Mouse (Mus musculus): ENCODE data around the gene Isg20l2. TPM values are rescaled to one million over a fixed set of nuclear protein-coding genes. Genes with fewer than 3 reads are reported as not detected.

Isg20l2 gene
- polyA plus RNA-seq, 1 experiment from 2014 or later: 38.5 TPM

- in situ Hi-C loops (cut with MboI; ENCODE audit: low pct_unique_long_range_greater_than_20kb): no loop called here
- ATAC-seq (no peak), DNase-seq (ENCODE audit: low read depth, low spot score) (no peak)
- POLR2A ChIA-PET: interaction anchor here (0.6 to 9.4 kb wide), 3 partner anchors 9 to 45 kb away, joined by 3 to 96 read pairs (median 3); partner anchors contain the start of gene Nes
- CTCF ChIA-PET: interaction anchor here (18.5 kb wide), 1 partner anchor 15 kb away, joined by 437 read pairs; the partner anchor contains the start of gene Nes
- H3K27me3 ChIP-seq: no peaks in the 10 kb centered on the region
- TF ChIP-seq CTCF (IDR thresholded peaks at IDR 0.05): no peak
These were observed 51.2 kb downstream of the Isg20l2 start for GRCm38 (mm10) chr3:87981214-87981760.

- POLR2A ChIA-PET: interaction anchor here (0.6 to 9.4 kb wide), 4 partner anchors 10 to 46 kb away, joined by 3 to 96 read pairs (median 3); partner anchors contain the start of gene Nes
- CTCF ChIA-PET: interaction anchor here (18.5 kb wide), 1 partner anchor 16 kb away, joined by 437 read pairs; the partner anchor contains the start of gene Nes
- in situ Hi-C loops (cut with MboI; ENCODE audit: low pct_unique_long_range_greater_than_20kb): no loop called here
- peak; percentile 2 for ATAC-seq
- DNase-seq (ENCODE audit: low read depth, low spot score): no peak
- no peak for TF ChIP-seq CTCF (IDR thresholded peaks at IDR 0.05)
- H3K27me3 ChIP-seq: no peaks in the 10 kb centered on the region
These were observed 52.1 kb downstream of the Isg20l2 start for GRCm38 (mm10) chr3:87981894-87982835.

- CTCF ChIA-PET: interaction anchor here (0.7 to 18.5 kb wide), 2 partner anchors 17 to 47 kb away, joined by 3 to 437 read pairs; partner anchors contain the start of gene Nes
- H3K27me3 ChIP-seq: no peaks in the 10 kb centered on the region
- POLR2A ChIA-PET: interaction anchor here (0.9 to 9.4 kb wide), 4 partner anchors 11 to 22 kb away, joined by 3 to 96 read pairs (median 4); partner anchors contain the start of gene Nes
- TF ChIP-seq CTCF (IDR thresholded peaks at IDR 0.05): no peak
- in situ Hi-C loops (cut with MboI; ENCODE audit: low pct_unique_long_range_greater_than_20kb): no loop called here
- ATAC-seq (peak; percentile 46), DNase-seq (ENCODE audit: low read depth, low spot score) (peak; percentile 44)
These were observed 52.9 kb downstream of the Isg20l2 start for GRCm38 (mm10) chr3:87982836-87983601.

- ChIA-PET CTCF (interaction anchor here (0.7 to 18.5 kb wide), 2 partner anchors 17 to 48 kb away, joined by 3 to 437 read pairs; partner anchors contain the start of gene Nes), POLR2A (interaction anchor here (0.9 to 9.4 kb wide), 4 partner anchors 11 to 49 kb away, joined by 3 to 96 read pairs (median 4); partner anchors contain the start of gene Nes)
- TF ChIP-seq CTCF (IDR thresholded peaks at IDR 0.05): no peak
- DNase-seq (ENCODE audit: low read depth, low spot score): no peak
- in situ Hi-C loops (cut with MboI; ENCODE audit: low pct_unique_long_range_greater_than_20kb): no loop called here
- ATAC-seq: no peak
- H3K27me3 ChIP-seq: no peaks in the 10 kb centered on the region
These were observed 53.5 kb downstream of the Isg20l2 start for GRCm38 (mm10) chr3:87983627-87984026.

GRCm38 (mm10) chr3:87984094-87984493, 54.0 kb downstream of the Isg20l2 start:
- POLR2A ChIA-PET: interaction anchor here (0.9 to 9.4 kb wide), 4 partner anchors 12 to 49 kb away, joined by 3 to 96 read pairs (median 4); partner anchors contain the start of gene Nes
- TF ChIP-seq CTCF (IDR thresholded peaks at IDR 0.05): no peak
- ATAC-seq (no peak), DNase-seq (ENCODE audit: low read depth, low spot score) (no peak)
- in situ Hi-C loops (cut with MboI; ENCODE audit: low pct_unique_long_range_greater_than_20kb): no loop called here
- H3K27me3 ChIP-seq: no peaks in the 10 kb centered on the region
- CTCF ChIA-PET: interaction anchor here (18.5 kb wide), 1 partner anchor 18 kb away, joined by 437 read pairs; the partner anchor contains the start of gene Nes

GRCm38 (mm10) chr3:87985505-87986320, 55.6 kb downstream of the Isg20l2 start:
- POLR2A ChIA-PET: interaction anchor here (1.4 to 9.4 kb wide), 2 partner anchors 13 to 49 kb away, joined by 6 to 96 read pairs; partner anchors contain the start of gene Nes
- in situ Hi-C loops (cut with MboI; ENCODE audit: low pct_unique_long_range_greater_than_20kb): loop anchor here (5.0 kb wide), 1 partner anchor 43 kb away; no protein-coding TSS in a partner anchor
- ATAC-seq: no peak
- peak; percentile 68 for DNase-seq (ENCODE audit: low read depth, low spot score)
- H3K27me3 ChIP-seq: peaks cover 9% of the 10 kb centered on the region
- TF ChIP-seq CTCF (IDR thresholded peaks at IDR 0.05): no peak
- CTCF ChIA-PET: interaction anchor here (1.1 to 18.5 kb wide), 6 partner anchors 12 to 87 kb away, joined by 3 to 437 read pairs (median 7); partner anchors contain the start of gene Nes

- ATAC-seq (peak; percentile 69), DNase-seq (ENCODE audit: low read depth, low spot score) (peak; percentile 99)
- peaks cover 20% of the 10 kb centered on the region for H3K27me3 ChIP-seq
- in situ Hi-C loops (cut with MboI; ENCODE audit: low pct_unique_long_range_greater_than_20kb): loop anchor here (5.0 kb wide), 1 partner anchor 45 kb away; no protein-coding TSS in a partner anchor
- CTCF ChIA-PET: interaction anchor here (0.6 to 18.5 kb wide), 38 partner anchors 8 to 256 kb away, joined by 3 to 437 read pairs (median 4); partner anchors contain the start of genes Crabp2, Iqgap3, Mef2d and Nes
- POLR2A ChIA-PET: interaction anchor here (0.6 to 9.4 kb wide), 5 partner anchors 14 to 1434 kb away, joined by 3 to 96 read pairs (median 3); partner anchors contain the start of gene Nes
- no peak for TF ChIP-seq CTCF (IDR thresholded peaks at IDR 0.05)
These were observed 56.8 kb downstream of the Isg20l2 start for GRCm38 (mm10) chr3:87986868-87987267.

- ATAC-seq (no peak), DNase-seq (ENCODE audit: low read depth, low spot score) (no peak)
- no peak for TF ChIP-seq CTCF (IDR thresholded peaks at IDR 0.05)
- ChIA-PET POLR2A (interaction anchor here (0.6 to 9.4 kb wide), 3 partner anchors 15 to 1433 kb away, joined by 3 to 96 read pairs (median 5); partner anchors contain the start of gene Nes), CTCF (interaction anchor here (0.7 to 18.5 kb wide), 27 partner anchors 9 to 154 kb away, joined by 3 to 437 read pairs (median 5); partner anchors contain the start of genes Iqgap3, Mef2d, Nes and Prcc)
- in situ Hi-C loops (cut with MboI; ENCODE audit: low pct_unique_long_range_greater_than_20kb): loop anchor here (5.0 kb wide), 1 partner anchor 45 kb away; no protein-coding TSS in a partner anchor
- peaks cover 27% of the 10 kb centered on the region for H3K27me3 ChIP-seq
These were observed 57.5 kb downstream of the Isg20l2 start for GRCm38 (mm10) chr3:87987633-87988032.
